Mouse (Mus musculus): ENCODE results near the gene Nudt4.
"Not testable (repeated sequence)": the region's sequence is repeated elsewhere in the genome, so short reads cannot be mapped to it uniquely, and the experiment has no call there.

The Nudt4 gene

DNA sequence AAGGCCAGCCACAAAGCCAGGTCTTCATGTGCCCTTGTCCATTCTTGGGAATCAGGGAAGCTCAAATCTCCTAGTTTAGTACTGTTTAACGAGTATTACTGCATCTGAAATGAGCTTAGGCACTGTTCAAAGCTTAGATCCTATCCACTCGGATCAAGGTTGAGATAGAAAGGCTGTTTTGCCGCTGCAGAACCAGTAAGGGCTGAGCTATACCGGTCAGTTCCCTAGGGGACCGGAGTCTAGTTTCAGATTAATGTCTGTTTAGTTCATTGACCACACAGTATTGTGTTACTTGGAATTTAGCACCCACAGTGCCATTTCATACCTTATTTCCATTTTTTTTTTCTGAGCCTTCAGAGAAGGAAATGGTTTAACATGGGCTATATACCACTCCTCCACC lies 3.6 kb upstream of the Nudt4 start:
- in situ Hi-C loops (cut with MboI): loop anchor here (25.0 kb wide), 1 partner anchor 1770 kb away; no protein-coding TSS in a partner anchor

DNA sequence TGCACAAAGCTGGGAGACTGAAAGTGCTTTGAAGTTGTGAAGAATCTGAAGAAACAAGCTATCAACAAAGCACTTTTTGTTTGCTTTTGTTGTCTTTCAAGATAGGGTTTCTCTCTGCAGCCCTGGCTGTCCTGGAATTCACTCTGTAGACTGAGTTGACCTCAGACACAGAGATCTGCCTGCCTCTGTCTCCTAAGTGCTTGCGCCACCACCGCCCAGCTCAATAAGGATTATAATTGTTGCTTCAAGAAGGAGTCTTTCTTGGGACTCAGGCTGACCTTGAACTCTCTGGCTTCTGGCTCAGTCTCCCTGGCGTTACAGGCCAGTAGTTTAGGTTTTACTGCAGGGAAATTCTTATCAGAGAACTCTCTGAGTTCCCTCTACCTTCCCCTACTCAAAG lies 2.8 kb upstream of the Nudt4 start:
- in situ Hi-C loops (cut with MboI): loop anchor here (25.0 kb wide), 1 partner anchor 1771 kb away; no protein-coding TSS in a partner anchor

DNA sequence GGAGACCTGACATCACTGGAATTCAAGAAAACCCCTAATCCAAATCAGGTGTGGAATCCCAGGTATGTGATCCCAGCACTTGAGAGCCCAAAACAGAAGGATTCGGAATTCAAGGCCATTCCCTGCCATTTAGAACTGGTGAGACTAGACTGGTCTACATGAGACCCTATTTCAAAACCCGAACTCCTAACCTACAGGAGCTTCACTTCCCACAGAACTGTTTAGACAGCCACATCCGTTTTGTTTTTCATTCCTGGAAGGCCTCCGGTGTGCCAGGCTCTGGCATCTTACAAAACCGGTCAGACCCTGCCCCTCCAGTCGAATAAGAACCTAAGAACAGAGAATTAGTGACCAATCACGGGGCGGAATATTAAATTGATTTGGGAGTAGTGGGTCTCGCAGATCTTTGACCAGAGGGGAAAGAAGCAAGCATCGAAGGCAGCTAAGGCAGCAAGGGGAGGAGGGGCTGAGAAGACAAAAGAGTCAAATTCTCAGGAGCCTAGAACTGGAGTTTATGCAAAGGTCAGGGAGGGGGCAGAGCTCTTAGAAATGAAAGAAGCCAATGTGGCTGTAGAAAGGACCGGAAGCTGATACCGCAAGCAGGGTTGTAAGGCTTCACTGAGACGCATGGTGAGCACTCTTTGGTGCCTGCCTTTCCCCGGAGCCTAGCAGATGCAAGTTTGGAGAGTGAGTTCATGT lies 1.4 kb upstream of the Nudt4 start:
- in situ Hi-C loops (cut with MboI): loop anchor here (25.0 kb wide), 1 partner anchor 1772 kb away; no protein-coding TSS in a partner anchor

DNA sequence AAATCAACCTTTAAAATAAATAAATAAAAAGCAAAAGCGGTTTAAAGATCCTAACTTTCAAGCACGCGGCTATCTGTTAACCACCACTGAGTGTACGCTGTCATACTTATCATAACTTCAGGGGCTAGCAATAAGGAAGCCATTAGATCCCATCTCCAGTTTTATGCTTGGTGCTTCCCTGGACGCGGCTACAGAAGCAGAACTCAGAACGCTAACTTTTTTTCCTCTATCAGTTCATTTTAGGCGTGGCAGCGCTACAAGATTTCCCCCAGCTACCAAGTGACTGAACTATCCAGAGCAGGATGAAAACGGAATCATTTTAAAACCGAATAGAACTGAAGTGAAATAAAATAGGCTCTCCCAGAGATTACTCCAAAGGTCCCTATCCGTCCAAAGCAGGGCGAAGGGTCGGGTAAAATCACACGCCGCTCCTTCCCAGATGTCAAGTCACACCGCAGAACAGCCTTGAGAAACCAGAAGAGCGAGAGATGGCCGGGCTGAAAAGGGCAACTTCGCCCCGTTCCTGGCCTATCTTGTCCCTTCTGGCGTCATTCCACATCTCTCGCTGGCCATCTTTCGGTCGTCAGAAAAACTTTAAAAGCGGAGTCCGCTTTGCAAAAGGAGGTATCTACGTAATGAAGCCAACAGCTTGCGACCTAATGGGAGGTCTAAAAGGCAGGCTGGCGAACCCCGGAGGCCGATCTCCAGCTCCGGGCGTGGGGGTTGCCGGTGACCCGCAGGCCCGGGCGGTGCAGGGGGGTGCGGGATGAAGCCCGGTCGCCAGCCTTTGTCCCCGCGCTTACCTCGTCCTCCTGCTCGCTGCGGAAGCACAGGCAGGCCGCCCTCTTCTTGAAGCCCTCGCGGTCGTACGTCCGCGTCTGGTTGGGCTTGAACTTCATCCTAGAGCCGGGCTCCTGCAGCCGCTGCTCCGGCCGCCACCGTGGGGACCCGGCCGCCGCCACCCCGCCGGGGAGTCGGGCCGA lies 796 bp downstream of the Nudt4 start:
- in situ Hi-C loops (cut with MboI): loop anchor here (25.0 kb wide), 1 partner anchor 1774 kb away; no protein-coding TSS in a partner anchor

DNA sequence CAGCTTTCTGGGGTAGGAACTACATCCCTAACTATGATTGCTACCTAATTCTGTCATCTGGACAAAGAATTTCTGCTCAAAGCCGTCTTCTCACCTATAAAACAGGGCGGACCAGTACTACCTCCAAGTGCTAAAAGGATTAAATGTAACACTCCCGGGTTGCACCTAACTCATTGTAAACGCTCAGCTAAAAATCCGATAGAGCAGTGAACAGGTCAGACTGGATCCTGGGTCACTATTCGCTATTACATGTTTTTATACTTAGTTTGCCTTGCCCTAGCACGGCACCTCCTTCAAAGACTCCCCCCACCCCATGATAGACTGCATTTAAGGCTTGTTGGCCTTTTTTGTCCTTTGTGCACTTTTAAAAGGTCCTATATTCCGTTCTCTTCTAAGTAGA lies 1.6 kb downstream of the Nudt4 start:
- in situ Hi-C loops (cut with MboI): loop anchor here (25.0 kb wide), 1 partner anchor 1775 kb away; no protein-coding TSS in a partner anchor

DNA sequence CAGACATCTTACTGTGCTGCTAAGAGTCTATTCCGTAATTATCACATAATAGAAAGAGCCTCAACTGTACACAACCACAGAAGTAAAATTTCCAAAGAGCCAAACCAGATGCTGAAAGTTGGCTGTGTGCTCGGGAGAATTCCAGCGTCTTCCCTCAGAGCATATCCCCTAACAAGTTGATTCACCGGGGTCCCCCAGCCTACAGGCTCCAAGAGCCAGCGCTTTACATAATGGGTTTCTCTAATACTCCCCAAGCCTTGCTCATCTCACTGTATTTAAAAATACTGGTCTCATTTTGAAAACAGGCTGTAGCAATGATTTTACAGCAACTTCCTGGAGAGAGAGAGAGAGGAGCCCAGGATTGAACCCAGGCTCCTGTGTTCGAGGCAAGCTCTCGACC lies 2.3 kb downstream of the Nudt4 start:
- in situ Hi-C loops (cut with MboI): loop anchor here (25.0 kb wide), 1 partner anchor 1776 kb away; no protein-coding TSS in a partner anchor

DNA sequence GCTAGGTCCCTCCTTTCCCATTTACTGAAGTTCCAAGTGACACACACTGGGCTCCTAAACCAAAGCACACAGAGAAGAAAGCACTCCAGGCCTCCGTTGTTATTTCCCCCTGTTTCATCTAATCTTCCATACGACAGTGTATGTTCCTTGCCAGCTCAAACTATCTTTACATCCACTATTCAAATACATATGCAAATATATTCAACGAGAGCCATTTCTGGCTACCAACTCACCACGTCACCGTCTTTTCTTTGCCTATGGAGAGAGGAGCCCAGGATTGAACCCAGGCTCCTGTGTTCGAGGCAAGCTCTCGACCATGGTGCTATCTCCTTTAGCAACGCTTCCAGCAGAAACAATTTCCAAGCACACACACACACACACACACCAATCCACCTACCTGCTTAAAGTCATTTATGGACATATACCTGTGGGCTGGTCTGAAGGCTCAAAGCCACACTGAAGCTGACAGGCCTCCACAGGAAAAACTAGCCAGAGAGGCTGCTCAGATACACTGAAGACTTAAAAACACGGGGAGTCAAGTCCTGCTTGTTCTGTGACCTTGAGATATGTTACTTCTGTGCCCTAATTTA lies 3.5 kb downstream of the Nudt4 start:
- in situ Hi-C loops (cut with MboI): loop anchor here (25.0 kb wide), 1 partner anchor 1777 kb away; no protein-coding TSS in a partner anchor

DNA sequence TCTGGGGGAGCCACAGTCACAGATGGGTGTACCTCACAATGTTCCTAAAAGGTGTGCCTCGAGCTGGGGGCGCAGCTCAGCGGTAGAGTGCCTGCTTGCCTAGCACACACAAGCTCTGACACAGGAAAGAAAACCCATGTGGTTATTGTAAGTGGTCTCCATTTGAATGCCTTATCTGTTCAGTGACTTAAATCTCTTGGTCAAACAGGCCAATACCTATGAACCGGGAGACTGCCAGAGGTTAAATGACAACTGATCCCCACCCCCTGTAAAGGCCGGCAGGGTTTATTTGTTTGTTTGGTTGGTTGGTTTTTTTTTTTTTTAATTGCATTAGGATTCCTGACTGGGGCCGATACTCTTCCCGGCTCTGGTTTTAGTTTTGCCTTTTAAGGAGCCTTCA lies 4.5 kb downstream of the Nudt4 start:
- in situ Hi-C loops (cut with MboI): loop anchor here (10.0 to 25.0 kb wide), 3 partner anchors 335 to 1778 kb away; no protein-coding TSS in a partner anchor

DNA sequence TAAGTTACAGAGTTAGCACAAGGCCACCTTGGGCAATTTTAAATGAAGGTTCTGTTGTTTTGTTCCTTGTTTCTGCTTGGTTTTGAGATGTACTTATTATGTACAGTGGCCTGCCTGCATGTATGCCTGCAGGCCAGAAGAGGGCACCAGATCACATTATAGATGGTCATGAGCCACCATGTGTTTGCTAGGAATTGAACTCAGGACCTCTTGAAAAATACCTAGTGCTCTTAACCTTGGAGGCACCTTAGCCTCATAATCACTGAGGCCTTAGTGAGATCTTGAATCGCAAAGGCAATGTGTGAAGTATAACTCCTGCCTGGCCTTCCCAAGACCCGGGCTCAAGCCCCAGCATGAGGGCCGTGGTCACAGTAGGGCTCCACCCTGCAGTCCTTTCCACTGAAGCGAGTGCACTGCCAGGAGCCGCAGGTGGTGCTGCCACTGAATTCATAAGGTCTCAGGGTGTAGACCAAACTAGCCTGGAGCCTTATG lies 6.6 kb downstream of the Nudt4 start:
- in situ Hi-C loops (cut with MboI): loop anchor here (10.0 to 25.0 kb wide), 3 partner anchors 337 to 1780 kb away; no protein-coding TSS in a partner anchor

DNA sequence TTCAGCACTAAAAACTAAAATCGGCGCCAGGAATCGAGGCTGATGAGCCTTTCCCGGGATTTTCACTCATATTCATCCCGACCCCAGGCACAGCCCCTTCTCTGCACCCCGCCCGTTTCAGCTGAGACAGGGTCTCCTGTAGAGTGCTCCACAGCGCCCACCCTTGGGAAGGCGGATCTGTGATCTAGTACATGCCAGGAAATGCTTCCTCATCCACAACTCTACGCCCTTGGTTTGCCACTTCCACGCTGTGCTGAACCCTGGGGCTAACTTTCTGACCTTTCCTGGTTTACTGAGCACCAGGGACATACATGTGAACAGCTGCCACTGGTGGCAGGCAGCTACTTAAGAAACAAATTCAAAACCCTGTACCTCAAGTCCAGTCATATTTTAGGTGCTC lies 8.1 kb downstream of the Nudt4 start:
- in situ Hi-C loops (cut with MboI): loop anchor here (10.0 to 25.0 kb wide), 3 partner anchors 339 to 1781 kb away; no protein-coding TSS in a partner anchor

DNA sequence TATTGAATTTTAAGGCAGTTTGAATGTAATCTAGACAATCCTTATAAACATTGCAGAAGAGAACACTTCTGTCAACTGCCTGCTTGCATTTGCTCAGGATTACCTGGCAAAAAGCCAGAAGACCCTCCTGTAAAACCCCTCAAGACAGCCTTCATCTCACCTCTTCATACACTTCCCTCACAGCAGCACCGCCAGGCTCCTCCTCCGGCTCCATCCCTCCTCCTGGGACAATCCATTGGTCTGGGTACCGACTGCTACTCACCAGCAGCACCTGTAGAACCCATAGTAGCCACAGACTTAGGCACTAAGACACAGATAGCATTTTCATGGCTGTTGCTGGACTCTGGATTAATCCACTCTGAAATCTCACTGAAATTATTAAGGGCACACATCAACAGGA lies 11.6 kb downstream of the Nudt4 start:
- in situ Hi-C loops (cut with MboI): loop anchor here (10.0 to 25.0 kb wide), 3 partner anchors 342 to 1785 kb away; no protein-coding TSS in a partner anchor

DNA sequence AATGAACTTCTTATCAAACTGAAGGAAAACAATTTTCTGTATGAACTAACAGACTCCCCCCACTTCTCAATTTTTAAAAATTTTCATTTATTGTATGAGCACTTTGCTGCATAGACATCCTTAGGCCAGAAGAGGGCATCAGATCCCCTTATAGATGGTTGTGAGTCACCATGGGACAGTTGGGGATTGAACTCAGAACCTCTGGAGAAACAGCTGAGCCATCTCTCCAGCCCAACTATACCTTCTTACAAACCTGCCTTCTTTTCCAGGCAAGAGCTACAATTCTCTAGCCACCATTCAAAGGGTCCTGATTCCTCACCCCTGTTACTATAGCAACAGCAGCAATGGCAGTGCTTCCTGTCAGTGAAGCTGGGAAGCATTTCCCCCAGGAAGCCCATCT lies 12.2 kb downstream of the Nudt4 start:
- in situ Hi-C loops (cut with MboI): loop anchor here (10.0 to 25.0 kb wide), 3 partner anchors 343 to 1786 kb away; no protein-coding TSS in a partner anchor

DNA sequence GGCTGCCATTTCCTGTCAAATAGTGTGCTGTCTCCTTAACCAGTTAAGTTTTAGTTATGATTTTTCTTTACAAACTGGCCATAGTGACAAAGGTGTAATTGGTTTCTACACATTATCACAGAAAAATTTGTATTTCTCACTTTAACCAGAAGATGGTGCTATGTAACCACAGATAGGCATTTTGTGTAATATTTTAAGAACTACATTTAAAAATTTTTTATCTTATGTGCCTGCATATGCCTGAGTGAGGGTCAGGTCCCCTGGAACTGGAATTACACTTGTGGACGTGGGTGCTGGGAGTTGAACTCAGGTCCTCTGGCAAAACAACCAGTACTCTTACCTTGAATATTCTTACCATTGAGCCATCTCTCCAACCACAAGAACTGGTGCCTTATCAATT lies 13.4 kb downstream of the Nudt4 start:
- in situ Hi-C loops (cut with MboI): loop anchor here (10.0 to 25.0 kb wide), 3 partner anchors 344 to 1787 kb away; no protein-coding TSS in a partner anchor

DNA sequence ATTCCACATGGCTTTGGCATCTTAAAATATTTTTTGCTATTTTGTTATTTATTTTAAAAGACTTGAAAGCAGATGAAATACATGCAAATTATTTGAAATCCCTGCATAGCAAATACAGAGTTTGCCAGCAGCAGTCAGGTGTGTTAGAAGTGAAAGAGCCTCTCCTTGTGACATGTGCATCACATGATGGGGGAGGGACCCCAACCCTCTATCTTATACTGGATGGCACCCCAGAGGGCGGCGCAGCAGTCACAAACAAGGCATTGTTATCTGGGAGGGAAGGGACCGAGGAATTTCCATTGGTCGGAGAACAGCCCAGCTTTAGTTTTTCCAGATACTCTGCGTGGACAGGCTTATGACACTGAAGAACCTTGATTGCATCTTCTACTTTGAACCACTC lies 14.9 kb downstream of the Nudt4 start:
- in situ Hi-C loops (cut with MboI): not testable (repeated sequence)

DNA sequence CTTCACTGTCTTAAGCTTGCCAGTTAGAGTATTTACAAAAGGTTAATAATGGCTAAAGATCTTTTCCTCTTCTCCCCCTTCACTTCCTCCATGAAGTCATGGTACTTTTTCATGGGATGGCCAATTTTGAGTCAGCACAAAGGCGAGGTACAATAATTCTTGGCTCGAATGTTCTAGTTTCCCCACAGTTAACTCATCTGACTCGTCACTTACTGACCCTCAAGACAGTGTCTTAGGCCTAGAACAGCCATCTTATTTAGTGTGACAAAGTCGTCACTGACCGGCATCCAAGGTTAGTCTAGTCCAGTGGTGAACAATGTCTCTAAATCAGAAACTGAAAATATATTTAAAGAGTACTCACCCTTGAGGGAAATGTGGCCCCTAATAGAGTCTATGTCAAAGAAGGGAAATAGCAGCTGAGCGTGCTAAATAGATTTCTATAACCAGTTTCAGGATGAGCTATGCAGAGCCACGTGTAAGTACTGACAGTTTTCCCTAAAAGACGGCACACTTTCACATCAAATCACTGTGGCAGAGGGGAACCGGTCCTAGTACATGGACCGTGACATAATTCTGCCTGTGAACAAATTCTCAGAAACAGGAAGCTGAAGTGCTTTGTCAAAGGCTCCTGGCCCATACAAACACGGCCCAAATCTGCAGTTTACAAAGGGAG lies 15.7 kb downstream of the Nudt4 start:
- in situ Hi-C loops (cut with MboI): no loop called here

DNA sequence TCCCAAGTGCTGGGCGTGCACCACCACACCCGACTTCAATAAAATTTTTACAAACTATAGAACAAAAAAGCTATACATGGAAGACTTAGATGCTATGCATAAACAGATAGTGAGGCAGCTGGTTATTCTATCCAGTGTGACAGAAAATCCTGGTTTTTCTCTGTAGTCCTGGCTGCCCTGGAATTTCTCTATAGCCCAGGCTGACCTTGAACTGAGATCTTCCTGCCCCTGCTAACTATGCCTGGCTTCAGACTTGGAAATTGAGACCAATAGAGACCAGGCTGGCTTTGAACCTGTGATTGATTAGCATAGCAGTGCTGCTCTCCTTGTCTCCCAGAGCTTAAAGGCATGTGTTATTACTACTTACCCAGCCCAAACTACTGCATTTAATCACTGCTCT lies 17.8 kb downstream of the Nudt4 start:
- in situ Hi-C loops (cut with MboI): no loop called here

DNA sequence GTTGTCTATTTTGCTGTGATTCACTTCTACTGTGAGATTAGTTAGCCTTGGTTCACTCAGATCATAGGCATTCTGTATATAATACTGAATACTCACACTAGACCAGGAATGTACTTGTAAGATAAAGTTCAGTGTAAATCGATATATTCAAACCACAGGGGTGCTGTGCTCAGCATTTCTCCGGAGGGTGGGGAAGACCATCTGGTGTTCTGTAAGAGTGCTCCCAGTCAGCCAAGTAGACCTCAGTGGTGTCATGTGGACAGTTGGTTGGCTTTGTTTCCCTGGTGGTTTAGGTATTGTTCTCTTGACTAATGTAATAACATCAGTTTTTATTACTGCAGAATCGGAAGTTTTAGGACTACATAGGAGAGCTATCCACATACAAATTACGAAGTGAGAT lies 18.9 kb downstream of the Nudt4 start:
- in situ Hi-C loops (cut with MboI): no loop called here

DNA sequence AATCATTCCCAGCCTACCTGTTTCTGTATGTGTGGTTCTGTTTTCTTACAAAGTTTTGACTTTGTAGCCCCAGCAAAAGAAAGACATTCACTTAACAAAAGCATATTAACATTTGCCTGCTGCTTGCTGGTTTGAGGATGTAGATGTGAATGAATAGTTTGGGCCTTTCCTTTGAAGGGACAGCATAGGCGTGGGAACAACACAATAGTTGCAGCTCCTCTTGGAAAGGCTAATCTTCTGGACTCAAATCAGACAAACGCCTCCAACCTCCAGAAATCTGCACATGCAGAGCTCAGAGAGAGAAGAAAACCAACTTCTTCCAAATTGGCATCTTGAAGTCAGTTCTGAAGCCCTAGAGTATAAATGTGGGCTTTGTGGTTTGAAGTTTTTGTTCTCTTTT lies 19.3 kb downstream of the Nudt4 start:
- in situ Hi-C loops (cut with MboI): no loop called here

DNA sequence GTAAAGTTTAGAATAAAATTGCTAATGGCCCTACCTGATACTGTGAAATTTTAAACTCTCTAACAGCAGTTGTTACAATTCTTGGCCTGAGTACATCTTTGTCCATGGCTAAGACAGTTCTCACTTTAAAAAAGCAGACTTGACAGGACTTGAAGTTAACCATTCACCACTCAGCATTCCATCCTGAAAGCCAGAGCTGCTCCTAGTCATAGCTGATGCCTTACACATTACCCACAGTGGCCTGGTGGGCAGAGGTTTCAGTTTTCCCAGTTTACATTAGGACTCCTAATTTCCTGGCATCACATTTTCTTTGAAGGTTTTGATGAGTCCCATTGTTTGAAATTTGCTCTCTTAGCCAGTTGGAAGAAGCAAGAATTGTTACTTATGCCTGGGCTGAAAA lies 19.9 kb downstream of the Nudt4 start:
- in situ Hi-C loops (cut with MboI): no loop called here

DNA sequence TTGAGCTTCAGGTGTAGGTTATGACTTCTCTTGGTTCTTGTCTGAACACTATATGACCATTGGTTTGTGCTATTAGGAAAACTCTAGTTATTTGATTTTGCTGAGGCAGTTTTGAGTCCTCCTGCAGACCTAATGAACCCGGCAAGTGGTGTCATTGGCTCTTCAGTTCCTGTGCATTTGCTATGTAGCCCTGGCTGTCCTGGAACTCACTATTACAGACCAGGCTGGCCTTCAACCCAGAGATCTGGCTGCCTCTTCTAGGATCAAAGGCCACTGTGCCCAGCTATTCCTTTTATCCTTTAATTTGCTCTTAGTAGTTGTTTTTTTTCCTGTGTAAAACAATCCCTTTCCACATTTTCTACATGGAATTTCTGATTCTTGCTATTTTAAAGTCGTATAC lies 20.6 kb downstream of the Nudt4 start:
- in situ Hi-C loops (cut with MboI): no loop called here

DNA sequence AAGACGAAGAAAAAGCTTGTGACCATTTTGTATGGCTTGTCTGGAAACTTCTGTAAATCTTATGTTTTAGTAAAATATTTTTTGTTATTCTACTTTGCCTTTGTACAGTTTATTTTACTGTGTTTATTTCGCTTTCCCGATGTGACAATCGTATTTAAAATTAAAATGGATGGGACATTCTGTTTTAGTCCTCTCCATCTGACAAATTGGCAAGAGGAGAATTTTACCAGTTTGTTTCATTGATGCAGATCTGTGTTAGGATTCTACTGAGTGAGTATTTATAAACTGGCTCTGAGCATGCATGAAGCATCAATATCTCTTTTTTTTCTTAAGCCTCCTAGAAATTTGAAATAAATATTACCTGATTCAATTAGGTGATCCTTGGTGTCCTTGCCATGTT lies 21.0 kb downstream of the Nudt4 start:
- in situ Hi-C loops (cut with MboI): no loop called here
